Mouse (Mus musculus) liver, embryonic 12.5 days (tissue): ENCODE measurements around the gene Os9. TPM values are rescaled to one million over a fixed set of nuclear protein-coding genes. Genes with fewer than 3 reads are reported as not detected.

Experiments
- ATAC-seq: fragments of 200-750 bp; cut with Nextera tagmentation; 2 replicates; pipeline ENCODE4 v1.8.0; 2017; ENCODE audit warnings: moderate number of reproducible peaks, mild to moderate bottlenecking, moderate library complexity
- H3K27ac ChIP-seq: fragments of 300-500 bp; sonication (generic); 2 replicates; pipeline ENCODE4 v1.5.1; 2016; ENCODE audit warnings: mild to moderate bottlenecking
- H3K27me3 ChIP-seq: fragments of 300-500 bp; sonication (generic); replicated peaks from 2 replicates; pipeline ENCODE4 v1.6.1; 2016; ENCODE audit warnings: mild to moderate bottlenecking, moderate library complexity
- H3K36me3 ChIP-seq: fragments of 300-500 bp; sonication (generic); 2 replicates; pipeline ENCODE4 v1.6.1; 2016; ENCODE audit warnings: mild to moderate bottlenecking, moderate library complexity
- H3K4me1 ChIP-seq: fragments of 300-500 bp; sonication (generic); 2 replicates; pipeline ENCODE4 v1.6.1; 2016
- H3K4me2 ChIP-seq: fragments of 300-500 bp; sonication (generic); 2 replicates; pipeline ENCODE4 v1.6.1; 2016; ENCODE audit warnings: mild to moderate bottlenecking, moderate library complexity
- H3K4me3 ChIP-seq: fragments of 300-500 bp; sonication (generic); 2 replicates; pipeline ENCODE4 v1.5.1; 2016; ENCODE audit warnings: mild to moderate bottlenecking, moderate library complexity
- H3K9ac ChIP-seq: fragments of 300-500 bp; sonication (generic); 2 replicates; pipeline ENCODE4 v1.6.1; 2016; ENCODE audit warnings: mild to moderate bottlenecking, moderate library complexity
- H3K9me3 ChIP-seq: fragments of 300-500 bp; sonication (generic); replicated peaks from 2 replicates; pipeline ENCODE4 v1.6.1; 2016; ENCODE audit warnings: mild to moderate bottlenecking, moderate library complexity
- WGBS: fragments of 180-500 bp; shearing (Covaris S2); methylation state at CpG from one replicate; pipeline ENCODE4 v1.1.7; 2016; ENCODE audit not compliant: insufficient replicate concordance; 5-methylcytosine and 5-hydroxymethylcytosine counted together
- polyA plus RNA-seq: library from polyadenylated mRNA; unstranded; fragments of >200 nt; fragmentation: Nextera tagmentation; extraction: Ambion mirVana; gene quantifications from 2 replicates; pipeline ENCODE4 v1.2.1, GENCODE M21; 2016

Gene Os9
- polyA plus RNA-seq, 1 experiment from 2014 or later = 51.4 TPM

DNA sequence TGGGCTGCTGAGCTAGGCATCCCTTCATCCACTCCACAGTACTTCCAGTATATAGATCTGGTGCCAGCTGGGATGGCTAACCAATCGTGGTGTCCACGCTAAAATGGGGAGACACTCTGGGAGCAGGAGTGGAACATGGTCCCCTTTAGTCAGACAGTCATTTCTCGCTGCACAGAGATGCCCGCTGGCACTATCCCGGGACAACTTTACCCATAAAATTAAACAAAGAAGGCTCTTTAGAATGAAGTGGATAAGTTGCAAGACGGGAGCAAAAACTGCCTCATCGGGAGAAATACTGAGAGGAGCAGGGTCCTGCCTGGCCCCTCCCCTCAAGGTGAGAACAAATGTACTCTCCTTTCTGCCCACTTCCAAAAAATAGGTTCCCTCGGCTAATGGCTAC, 62.2 kb downstream of the Os9 start:
- H3K9me3 ChIP-seq = no peaks in the 10 kb centered on the region
- ATAC-seq = no peak
- peaks cover 90% of the 10 kb centered on the region for H3K27me3 ChIP-seq
- H3K9ac ChIP-seq = no peak overlapping the region
- H3K4me1 ChIP-seq = peaks cover 36% of the 10 kb centered on the region
- H3K36me3 ChIP-seq = no peaks in the 10 kb centered on the region; the same call in 1 of the 2 replicates
- H3K4me3 ChIP-seq = peak overlapping the region; percentile 67; the same call in 1 of the 2 replicates
- 12% methylated on average over 8 of the region's 8 CpGs for WGBS
- peak overlapping the region; percentile 98 for H3K4me2 ChIP-seq
- H3K27ac ChIP-seq = no peak overlapping the region

DNA sequence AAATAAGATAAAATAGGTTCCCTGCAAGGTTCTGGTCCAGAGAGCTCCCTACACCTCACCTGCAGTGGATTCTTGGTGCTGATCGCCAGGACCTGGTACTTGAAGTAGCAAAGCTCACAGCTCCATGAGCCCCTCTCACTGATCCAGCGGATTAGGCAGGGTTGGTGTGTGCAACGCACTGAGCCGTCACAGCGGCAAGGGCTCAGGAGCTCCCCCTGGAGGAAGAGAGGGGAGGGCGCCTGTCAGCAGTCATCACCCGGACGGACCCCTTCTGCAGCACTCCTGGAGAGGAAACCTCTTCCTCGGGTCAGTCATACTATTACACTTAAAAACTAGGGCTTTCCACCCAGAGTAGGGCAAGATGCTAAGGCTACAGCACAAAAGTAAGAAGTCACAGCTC, 62.8 kb downstream of the Os9 start:
- no peaks in the 10 kb centered on the region; the same call in 1 of the 2 replicates for H3K36me3 ChIP-seq
- no peak overlapping the region for H3K4me2 ChIP-seq
- H3K4me1 ChIP-seq = peaks cover 34% of the 10 kb centered on the region
- H3K27me3 ChIP-seq = peaks cover 95% of the 10 kb centered on the region
- no peak overlapping the region for H3K4me3 ChIP-seq
- no peak overlapping the region for H3K9ac ChIP-seq
- ATAC-seq = 0 out of 2 replicates have a peak, but pooled peaks have one; percentile 14
- H3K9me3 ChIP-seq = no peaks in the 10 kb centered on the region
- H3K27ac ChIP-seq = no peak overlapping the region
- WGBS = 2% methylated on average over 9 of the region's 9 CpGs

GRCm38 (mm10) chr10:127056490-127056889, 64.4 kb downstream of the Os9 start:
- Histone ChIP-seq H3K9me3 (no peaks in the 10 kb centered on the region), H3K27me3 (peaks cover 100% of the 10 kb centered on the region), H3K4me3 (no peak overlapping the region), H3K27ac (no peak overlapping the region), H3K36me3 (no peaks in the 10 kb centered on the region; the same call in 1 of the 2 replicates), H3K9ac (no peak overlapping the region), H3K4me1 (peaks cover 26% of the 10 kb centered on the region), H3K4me2 (no peak overlapping the region)
- 74% methylated on average over 20 of the region's 20 CpGs for WGBS
- ATAC-seq = no peak

DNA sequence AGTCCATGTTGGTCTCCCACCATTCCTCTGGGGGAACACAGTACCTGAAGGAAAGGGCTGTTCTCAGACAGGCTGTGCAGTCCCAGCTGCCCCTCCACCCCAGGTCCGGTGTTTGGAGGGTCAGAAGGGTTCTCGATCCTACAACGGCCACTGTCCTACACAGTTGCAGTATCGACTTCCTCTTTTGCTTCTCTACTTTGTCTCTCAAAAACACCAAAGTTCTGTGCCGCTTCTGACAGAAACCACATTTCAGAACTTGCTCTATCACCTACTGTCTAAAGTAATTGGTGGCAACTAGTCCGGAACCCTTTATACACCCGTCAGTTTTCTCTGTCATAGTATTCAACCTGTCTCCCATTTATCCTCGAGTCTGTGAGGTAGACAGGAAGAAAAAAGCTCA, 65.5 kb downstream of the Os9 start:
- Histone ChIP-seq H3K27ac (no peak overlapping the region), H3K4me2 (no peak overlapping the region), H3K27me3 (peaks cover 100% of the 10 kb centered on the region), H3K4me1 (peaks cover 24% of the 10 kb centered on the region), H3K9me3 (no peaks in the 10 kb centered on the region), H3K9ac (no peak overlapping the region), H3K36me3 (no peaks in the 10 kb centered on the region; the same call in 1 of the 2 replicates), H3K4me3 (no peak overlapping the region)
- no peak for ATAC-seq
- 48% methylated on average over 8 of the region's 8 CpGs for WGBS

- WGBS = 53% methylated on average over 4 of the region's 4 CpGs
- Histone ChIP-seq H3K9ac (no peak overlapping the region), H3K4me1 (peaks cover 21% of the 10 kb centered on the region), H3K4me2 (no peak overlapping the region), H3K36me3 (no peaks in the 10 kb centered on the region; the same call in 1 of the 2 replicates), H3K4me3 (no peak overlapping the region), H3K27ac (no peak overlapping the region), H3K27me3 (peaks cover 100% of the 10 kb centered on the region), H3K9me3 (no peaks in the 10 kb centered on the region)
- ATAC-seq = no peak
Measured at GRCm38 (mm10) chr10:127054646-127055045, 66.3 kb downstream of the Os9 start.

- Histone ChIP-seq H3K9me3 (no peaks in the 10 kb centered on the region), H3K4me3 (no peak overlapping the region), H3K36me3 (peaks cover 9% of the 10 kb centered on the region; the same call in 1 of the 2 replicates), H3K27ac (no peak overlapping the region), H3K4me1 (0 out of 2 replicates have a peak, but pooled peaks cover 13% of the 10 kb centered on the region), H3K27me3 (peaks cover 80% of the 10 kb centered on the region), H3K4me2 (no peak overlapping the region), H3K9ac (no peak overlapping the region)
- WGBS = 5% methylated on average over 10 of the region's 10 CpGs
- no peak for ATAC-seq
Measured at GRCm38 (mm10) chr10:127050119-127050474, 70.8 kb downstream of the Os9 start.

GRCm38 (mm10) chr10:127049395-127050118, 71.4 kb downstream of the Os9 start:
- no peak overlapping the region for H3K4me3 ChIP-seq
- H3K36me3 ChIP-seq = peaks cover 14% of the 10 kb centered on the region
- no peaks in the 10 kb centered on the region for H3K9me3 ChIP-seq
- H3K27me3 ChIP-seq = peaks cover 75% of the 10 kb centered on the region
- no peak for ATAC-seq
- 5% methylated on average over 29 of the region's 29 CpGs for WGBS
- H3K27ac ChIP-seq = no peak overlapping the region
- H3K4me2 ChIP-seq = peak overlapping the region; percentile 33
- H3K9ac ChIP-seq = no peak overlapping the region
- 0 out of 2 replicates have a peak, but pooled peaks cover 13% of the 10 kb centered on the region for H3K4me1 ChIP-seq

- Histone ChIP-seq H3K4me3 (no peak overlapping the region), H3K9me3 (no peaks in the 10 kb centered on the region), H3K36me3 (peaks cover 20% of the 10 kb centered on the region), H3K27ac (no peak overlapping the region), H3K4me2 (peak overlapping the region; percentile 33), H3K9ac (no peak overlapping the region), H3K4me1 (0 out of 2 replicates have a peak, but pooled peaks cover 13% of the 10 kb centered on the region), H3K27me3 (peaks cover 67% of the 10 kb centered on the region)
- WGBS = 6% methylated on average over 35 of the region's 35 CpGs
- ATAC-seq = no peak
Measured at GRCm38 (mm10) chr10:127048608-127049394, 72.1 kb downstream of the Os9 start.

DNA sequence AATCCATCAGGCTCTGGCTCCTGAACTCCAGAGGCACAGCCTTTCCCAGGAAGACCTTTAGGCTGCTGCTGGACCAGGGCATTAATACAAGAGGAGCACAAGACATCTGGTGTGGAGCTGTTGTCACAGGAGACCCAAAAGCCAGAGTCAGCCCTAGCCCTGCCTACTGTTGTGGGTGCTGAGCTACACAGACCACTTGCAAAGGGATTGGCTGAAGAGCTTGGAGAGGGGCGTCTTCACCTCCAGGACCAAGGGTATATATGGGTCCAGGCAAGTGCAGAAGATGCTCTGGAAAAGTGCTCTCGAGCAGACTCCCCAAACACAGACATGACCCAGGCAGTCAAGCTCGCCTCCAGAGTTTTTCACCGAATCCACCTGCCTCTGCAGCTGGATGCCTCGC, 73.0 kb downstream of the Os9 start, which contains the start of gene Cyp27b1:
TSS of gene Cyp27b1 (plus strand) at position 297 of the 400 bp plus-strand sequence.
- Histone ChIP-seq H3K27ac (no peak within 1 kb of the TSS), H3K4me2 (peak within 1 kb of the TSS; percentile 33), H3K27me3 (peaks cover 59% of the 10 kb centered on the region), H3K36me3 (peaks cover 26% of the 10 kb centered on the region), H3K9me3 (no peaks in the 10 kb centered on the region), H3K9ac (no peak within 1 kb of the TSS), H3K4me1 (peaks cover 18% of the 10 kb centered on the region), H3K4me3 (no peak within 1 kb of the TSS)
- ATAC-seq = no peak
- 18% methylated on average over 5 of the region's 5 CpGs for WGBS

Other genes starting within 250 kb of the Os9 start
- gene Atp23, start 219.8 kb downstream of the Os9 start, polyA plus RNA-seq = 13.9 and 14.4 TPM in 2 replicates
- gene Ctdsp2, start 142.4 kb downstream of the Os9 start, polyA plus RNA-seq = 22.2 and 24.0 TPM in 2 replicates
- gene Avil, start 120.4 kb downstream of the Os9 start, polyA plus RNA-seq = 0.18 and 0.19 TPM in 2 replicates
- gene Tsfm, start 90.3 kb downstream of the Os9 start, polyA plus RNA-seq = 72.3 and 75.5 TPM in 2 replicates
- 33.6 and 35.6 TPM in 2 replicates for gene Mettl1, start 79.7 kb downstream of the Os9 start, polyA plus RNA-seq
- 0.13 and 0.29 TPM in 2 replicates for gene Eef1akmt3, start 79.6 kb downstream of the Os9 start, polyA plus RNA-seq
- 0.05 and 0.10 TPM in 2 replicates for gene Cyp27b1, start 72.9 kb downstream of the Os9 start, polyA plus RNA-seq
- 0.06 and 0.20 TPM in 2 replicates for gene March9, start 60.9 kb downstream of the Os9 start, polyA plus RNA-seq
- gene Cdk4, start 57.6 kb downstream of the Os9 start, polyA plus RNA-seq = 766 and 777 TPM in 2 replicates
- 75.2 and 81.9 TPM in 2 replicates for gene Tspan31, start 50.9 kb downstream of the Os9 start, polyA plus RNA-seq
- 0.92 and 1.6 TPM in 2 replicates for gene Agap2, start 45.8 kb downstream of the Os9 start, polyA plus RNA-seq
- gene B4galnt1, start 44.1 kb upstream of the Os9 start, polyA plus RNA-seq = 12.6 TPM in 2 replicates
- 3.0 and 3.6 TPM in 2 replicates for gene Slc26a10, start 59.5 kb upstream of the Os9 start, polyA plus RNA-seq
- 14.3 and 17.4 TPM in 2 replicates for gene Arhgef25, start 69.0 kb upstream of the Os9 start, polyA plus RNA-seq
- 33.2 and 36.9 TPM in 2 replicates for gene Dtx3, start 74.6 kb upstream of the Os9 start, polyA plus RNA-seq
- gene Pip4k2c, start 90.5 kb upstream of the Os9 start, polyA plus RNA-seq = 44.7 and 50.0 TPM in 2 replicates
- 0.08 and 0.12 TPM in 2 replicates for gene Kif5a, start 142.2 kb upstream of the Os9 start, polyA plus RNA-seq
- 95.5 and 96.1 TPM in 2 replicates for gene Dctn2, start 145.2 kb upstream of the Os9 start, polyA plus RNA-seq
- 8.5 and 9.8 TPM in 2 replicates for gene Mbd6, start 167.9 kb upstream of the Os9 start, polyA plus RNA-seq
- gene Mars, start 190.7 kb upstream of the Os9 start, polyA plus RNA-seq = 192 and 193 TPM in 2 replicates
- gene Arhgap9, start 200.8 kb upstream of the Os9 start, polyA plus RNA-seq = 15.9 and 16.9 TPM in 2 replicates
- 0.94 and 1.1 TPM in 2 replicates for gene Gli1, start 220.8 kb upstream of the Os9 start, polyA plus RNA-seq
- gene Inhbe, start 233.3 kb upstream of the Os9 start, polyA plus RNA-seq = 0.10 and 0.16 TPM in 2 replicates
- 1.1 and 1.5 TPM in 2 replicates for gene Inhbc, start 249.3 kb upstream of the Os9 start, polyA plus RNA-seq